Mouse (Mus musculus) liver, postnatal 0 days (tissue): ENCODE measurements at regions not wholly inside any gene's neighbourhood (a gene's known extent, or its start where the extent isn't known, plus 50 kb on each side); places are given as distances from the start of the nearest gene placed in this dataset.

Experiments
- CTCF ChIP-seq: sonication (generic); IDR thresholded peaks from 2 replicates; pipeline ENCODE4 v1.5.1; 2016; ENCODE audit warnings: antibody characterized with exemption, low read depth
- EP300 ChIP-seq: IDR thresholded peaks from 2 replicates; pipeline ENCODE4 v1.6.1; 2016; ENCODE audit warnings: antibody characterized with exemption, low read depth, mild to moderate bottlenecking

DNA sequence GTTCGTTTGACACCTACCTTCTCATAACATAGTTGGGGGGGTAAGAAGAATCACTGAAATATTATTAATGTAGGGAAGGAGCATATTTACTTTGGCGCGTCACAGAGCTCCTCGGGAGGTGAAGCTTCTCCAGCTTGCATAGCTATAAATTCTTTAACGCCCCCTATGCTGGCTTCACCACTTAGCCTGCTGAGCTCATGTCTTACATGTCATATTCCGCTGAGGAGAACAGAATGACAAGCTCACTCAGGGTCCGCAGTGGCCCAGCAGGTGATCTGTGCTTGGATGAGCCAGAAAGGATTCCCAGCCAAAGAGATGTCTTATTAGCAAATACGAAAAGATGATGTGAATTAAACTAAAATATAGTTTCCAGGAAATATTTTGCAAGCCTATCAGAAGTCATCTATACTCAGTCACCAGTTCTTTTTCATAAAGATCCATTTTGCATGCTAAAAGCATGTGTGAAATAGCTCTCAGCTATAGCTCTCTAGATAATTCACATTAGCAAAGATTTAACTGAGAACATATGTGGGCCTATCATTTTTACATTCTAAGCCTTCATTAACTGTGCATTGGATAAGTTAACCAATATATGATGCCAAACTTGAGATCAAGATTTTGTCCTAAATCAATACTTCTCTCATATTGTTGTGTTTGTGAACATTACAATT, 561.1 kb upstream of the Nectin3 start:
- TF ChIP-seq CTCF = no peak
- no peak for TF ChIP-seq EP300
